Mouse (Mus musculus) cerebellum, adult 2 months (tissue): ENCODE measurements around the gene Fgfr2.

Experiments used
- CTCF ChIP-seq: fragments of 200-500 bp; IDR thresholded peaks from 2 replicates; pipeline ENCODE4 v1.5.1; 2011; ENCODE audit warnings: low read depth, mild to moderate bottlenecking, control low read depth, low read length, moderate library complexity, borderline replicate concordance; ENCODE audit not compliant: insufficient read depth
- POLR2A ChIP-seq: fragments of 200-500 bp; IDR thresholded peaks from 2 replicates; pipeline ENCODE4 v1.6.1; 2011; ENCODE audit warnings: low read length, control low read depth, borderline replicate concordance; ENCODE audit not compliant: insufficient read depth

- TF ChIP-seq CTCF (no peak), POLR2A (peak; percentile 34; the same call in 1 of the 2 replicates)
These were observed 2570.4 kb downstream of the Fgfr2 start for GRCm38 (mm10) chr7:130552780-130553179.
